Mouse (Mus musculus): ENCODE results near the gene Rfx4. TPM values are rescaled to one million over a fixed set of nuclear protein-coding genes. Genes with fewer than 3 reads are reported as not detected.

Rfx4 gene
- total RNA-seq, 2 experiments from 2014 or later = 0.17 TPM; not detected in 1

- DNase-seq (ENCODE audit: low spot score in 2 of 2) = no peak
Measured at GRCm38 (mm10) chr10:84908006-84908405, 152.1 kb downstream of the Rfx4 start.

GRCm38 (mm10) chr10:84908471-84908870, 152.6 kb downstream of the Rfx4 start:
- DNase-seq (ENCODE audit: low spot score in 2 of 2) = no peak

- DNase-seq (ENCODE audit: low spot score in 2 of 2) = no peak
Measured at GRCm38 (mm10) chr10:84909021-84909801, 153.3 kb downstream of the Rfx4 start.

- no peak for DNase-seq (ENCODE audit: low spot score in 2 of 2)
Measured at GRCm38 (mm10) chr10:84910194-84910593, 154.3 kb downstream of the Rfx4 start.

- DNase-seq (ENCODE audit: low spot score in 2 of 2) = no peak
Measured at GRCm38 (mm10) chr10:84910758-84911384, 155.0 kb downstream of the Rfx4 start.

GRCm38 (mm10) chr10:84913148-84913547, 157.3 kb downstream of the Rfx4 start:
- DNase-seq (ENCODE audit: low spot score in 2 of 2) = no peak

GRCm38 (mm10) chr10:84915476-84915875, 159.6 kb downstream of the Rfx4 start:
- no peak for DNase-seq (ENCODE audit: low spot score in 2 of 2)

- peak; percentile 87 to 95 for DNase-seq (ENCODE audit: low spot score in 2 of 2)
Measured at GRCm38 (mm10) chr10:84916810-84917730, 161.2 kb downstream of the Rfx4 start, which contains the start of gene Ric8b. TSS of gene Ric8b (plus strand) at chr10:84917616.

GRCm38 (mm10) chr10:84917731-84918095, 161.9 kb downstream of the Rfx4 start:
- DNase-seq (ENCODE audit: low spot score in 2 of 2) = peak; percentile 18 to 24

GRCm38 (mm10) chr10:84926336-84926735, 170.5 kb downstream of the Rfx4 start:
- no peak for DNase-seq (ENCODE audit: low spot score in 2 of 2)

- DNase-seq (ENCODE audit: low spot score in 2 of 2) = no peak
Measured at GRCm38 (mm10) chr10:84926885-84927284, 171.0 kb downstream of the Rfx4 start.

GRCm38 (mm10) chr10:84928465-84928864, 172.6 kb downstream of the Rfx4 start:
- DNase-seq (ENCODE audit: low spot score in 2 of 2) = no peak

- no peak for DNase-seq (ENCODE audit: low spot score in 2 of 2)
Measured at GRCm38 (mm10) chr10:84935553-84936209, 179.8 kb downstream of the Rfx4 start.

GRCm38 (mm10) chr10:84936832-84937515, 181.1 kb downstream of the Rfx4 start:
- no peak for DNase-seq (ENCODE audit: low spot score in 2 of 2)

GRCm38 (mm10) chr10:84938094-84938820, 182.4 kb downstream of the Rfx4 start:
- DNase-seq (ENCODE audit: low spot score in 2 of 2) = no peak

GRCm38 (mm10) chr10:84938886-84939285, 183.0 kb downstream of the Rfx4 start:
- DNase-seq (ENCODE audit: low spot score in 2 of 2) = no peak

GRCm38 (mm10) chr10:84940356-84940755, 184.5 kb downstream of the Rfx4 start:
- DNase-seq (ENCODE audit: low spot score in 2 of 2) = no peak

- DNase-seq (ENCODE audit: low spot score in 2 of 2) = no peak
Measured at GRCm38 (mm10) chr10:84945692-84946091, 189.8 kb downstream of the Rfx4 start.

GRCm38 (mm10) chr10:84948970-84949683, 193.3 kb downstream of the Rfx4 start:
- no peak for DNase-seq (ENCODE audit: low spot score in 2 of 2)
